In genomic region chr2:128339061-128339642, GRCm38 (mm10) we compare ENCODE assay signal across 7 mouse cellular contexts.
DNase-seq lines count a peak whose midpoint lies in the region; ATAC-seq lines count a peak whose summit lies in the region.

No protein-coding gene starts in this region.

- no peak overlapping the region for H3K9ac ChIP-seq in neural tube, embryonic 11.5 days (ENCODE audit: low read length)
- H3K9ac ChIP-seq in heart, embryonic 12.5 days = peak overlapping the region; percentile 44; the same call in 1 of the 2 replicates
- H3K9ac ChIP-seq in limb, embryonic 11.5 days (ENCODE audit: low read length) = no peak overlapping the region
- no peak overlapping the region for H3K9ac ChIP-seq in forebrain, embryonic 12.5 days

- DNase-seq in neural tube, embryonic 11.5 days (ENCODE audit: low spot score) = peak; percentile 45
- no peak for DNase-seq in neural tube, embryonic 10.5 days (ENCODE audit: extremely low spot score, low spot score)
- peak; percentile 55 for DNase-seq in limb, embryonic 11.5 days (ENCODE audit: low spot score)
- DNase-seq in B cell, adult 2 months = no peak
- no peak for DNase-seq in spleen, postnatal 10 days (ENCODE audit: low spot score in 2 of 2)

- no peak overlapping the region for H3K4me3 ChIP-seq in neural tube, embryonic 11.5 days (ENCODE audit: low read depth, low read length)
- no peak overlapping the region for H3K4me3 ChIP-seq in heart, embryonic 12.5 days
- no peak overlapping the region for H3K4me3 ChIP-seq in limb, embryonic 11.5 days (ENCODE audit: low read depth, low read length)
- no peak overlapping the region for H3K4me3 ChIP-seq in forebrain, embryonic 12.5 days (replicated peaks)

- peaks cover 5% of the 10 kb centered on the region; the same call in 1 of the 2 replicates for H3K4me1 ChIP-seq in neural tube, embryonic 11.5 days (ENCODE audit: control insufficient read depth, insufficient read depth, low read length)
- H3K4me1 ChIP-seq in heart, embryonic 12.5 days (replicated peaks) = peaks cover 60% of the 10 kb centered on the region
- peaks cover 38% of the 10 kb centered on the region for H3K4me1 ChIP-seq in limb, embryonic 11.5 days (ENCODE audit: control insufficient read depth, insufficient read depth, low read length)
- peaks cover 17% of the 10 kb centered on the region for H3K4me1 ChIP-seq in forebrain, embryonic 12.5 days

- H3K4me2 ChIP-seq in neural tube, embryonic 11.5 days (ENCODE audit: low read depth) = no peak overlapping the region
- peak overlapping the region; percentile 22 for H3K4me2 ChIP-seq in heart, embryonic 12.5 days
- H3K4me2 ChIP-seq in limb, embryonic 11.5 days (ENCODE audit: low read depth, severe bottlenecking) = peak overlapping the region; percentile 11; the same call in 1 of the 2 replicates
- no peak overlapping the region for H3K4me2 ChIP-seq in forebrain, embryonic 12.5 days

- no peaks in the 10 kb centered on the region for H3K9me3 ChIP-seq in neural tube, embryonic 11.5 days (ENCODE audit: control insufficient read depth, low read length)
- no peaks in the 10 kb centered on the region for H3K9me3 ChIP-seq in heart, embryonic 12.5 days (replicated peaks)
- H3K9me3 ChIP-seq in limb, embryonic 11.5 days (ENCODE audit: control insufficient read depth, low read length) = no peaks in the 10 kb centered on the region
- H3K9me3 ChIP-seq in forebrain, embryonic 12.5 days = no peaks in the 10 kb centered on the region

- H3K36me3 ChIP-seq in neural tube, embryonic 11.5 days (ENCODE audit: control insufficient read depth, insufficient read depth, low read length) = 0 out of 2 replicates have a peak, but pooled peaks cover 2% of the 10 kb centered on the region
- no peaks in the 10 kb centered on the region for H3K36me3 ChIP-seq in heart, embryonic 12.5 days
- H3K36me3 ChIP-seq in limb, embryonic 11.5 days (ENCODE audit: control insufficient read depth, insufficient read depth, low read length) = no peaks in the 10 kb centered on the region
- H3K36me3 ChIP-seq in forebrain, embryonic 12.5 days (replicated peaks) = no peaks in the 10 kb centered on the region

- H3K27me3 ChIP-seq in neural tube, embryonic 11.5 days (ENCODE audit: control insufficient read depth, insufficient read depth, low read length) = no peaks in the 10 kb centered on the region
- no peaks in the 10 kb centered on the region for H3K27me3 ChIP-seq in heart, embryonic 12.5 days (replicated peaks)
- no peaks in the 10 kb centered on the region for H3K27me3 ChIP-seq in limb, embryonic 11.5 days (ENCODE audit: control insufficient read depth, insufficient read depth, low read length)
- peaks cover 21% of the 10 kb centered on the region for H3K27me3 ChIP-seq in forebrain, embryonic 12.5 days

- WGBS in neural tube, embryonic 11.5 days = 33% methylated on average over 8 of the region's 8 CpGs
- 8% methylated on average over 8 of the region's 8 CpGs for WGBS in heart, embryonic 12.5 days
- 18% methylated on average over 8 of the region's 8 CpGs for WGBS in limb, embryonic 11.5 days
- 31% methylated on average over 8 of the region's 8 CpGs for WGBS in forebrain, embryonic 12.5 days

- H3K27ac ChIP-seq in neural tube, embryonic 11.5 days (ENCODE audit: low read depth, low read length) = no peak overlapping the region
- H3K27ac ChIP-seq in heart, embryonic 12.5 days (ENCODE audit: poor library complexity, severe bottlenecking) = peak overlapping the region; percentile 88
- H3K27ac ChIP-seq in limb, embryonic 11.5 days (replicated peaks; ENCODE audit: low read depth, low read length) = peak overlapping the region; percentile 89
- H3K27ac ChIP-seq in forebrain, embryonic 12.5 days = no peak overlapping the region

- no peak for ATAC-seq in neural tube, embryonic 11.5 days (ENCODE audit: insufficient read depth, low FRiP score, low TSS enrichment)
- ATAC-seq in heart, embryonic 12.5 days (ENCODE audit: insufficient number of reproducible peaks, low FRiP score) = no peak
- ATAC-seq in limb, embryonic 11.5 days (ENCODE audit: insufficient number of reproducible peaks, low FRiP score, low TSS enrichment, low read depth) = no peak
- ATAC-seq in forebrain, embryonic 12.5 days (ENCODE audit: low FRiP score) = no peak

Comparison
In these comparisons a context has a peak if more than half of its experiments do, and no peak if none do; other contexts are left out.
1. DNase-seq: peak in neural tube, embryonic 11.5 days (single experiment) and limb, embryonic 11.5 days (single experiment); none in neural tube, embryonic 10.5 days (single experiment), B cell, adult 2 months (0 of 2) and spleen, postnatal 10 days (0 of 2).
2. H3K27ac ChIP-seq: peak in heart, embryonic 12.5 days (single experiment) and limb, embryonic 11.5 days (single experiment); none in neural tube, embryonic 11.5 days (single experiment) and forebrain, embryonic 12.5 days (single experiment).
3. H3K4me2 ChIP-seq: peak in heart, embryonic 12.5 days (single experiment) and limb, embryonic 11.5 days (single experiment); none in neural tube, embryonic 11.5 days (single experiment) and forebrain, embryonic 12.5 days (single experiment).